ENCODE assay signal across 12 mouse cellular contexts in genomic region chr19:24160460-24160859, GRCm38 (mm10).
DNase-seq lines count a peak whose midpoint lies in the region; ATAC-seq lines count a peak whose summit lies in the region.
"Had no signal": no experiment of that assay in that cellular context is flagged by ENCODE, and none has a peak within 500 bp of the region (broad histone marks: within the 10 kb centered on the region; RNA-seq: fewer than 3 reads in every experiment).

No protein-coding gene starts in this region.

- no peak for DNase-seq in heart, adult 11 months
- peak; percentile 34 for DNase-seq in ZHBTc4 (ENCODE audit: low read depth, low spot score)
- peak; percentile 38 for DNase-seq in hindbrain, embryonic 10.5 days (ENCODE audit: low spot score)
- no peak for DNase-seq in spleen, postnatal 4 days (ENCODE audit: low spot score in 2 of 2)
- DNase-seq in adrenal gland, adult (ENCODE audit: inconsistent age in 2 of 2, low spot score in 1 of 2) = no peak
- DNase-seq: B cell, adult 2 months; cerebellum, adult 9-11 months; kidney, postnatal 4 days; right cerebral cortex, adult 18-20 months had no signal

- H3K36me3 ChIP-seq in heart, embryonic 12.5 days = no peaks in the 10 kb centered on the region
- H3K36me3 ChIP-seq in hindbrain, embryonic 10.5 days = no peaks in the 10 kb centered on the region
- no peaks in the 10 kb centered on the region for H3K36me3 ChIP-seq in midbrain, embryonic 16.5 days (ENCODE audit: control insufficient read depth, insufficient read depth, low read length)

- H3K9ac ChIP-seq in heart, embryonic 12.5 days = no peak overlapping the region
- no peak overlapping the region for H3K9ac ChIP-seq in midbrain, embryonic 16.5 days (ENCODE audit: low read depth, low read length)

- peak overlapping the region; percentile 6; the same call in 1 of the 2 replicates for H3K4me2 ChIP-seq in heart, embryonic 12.5 days
- no peak overlapping the region for H3K4me2 ChIP-seq in midbrain, embryonic 16.5 days (ENCODE audit: low read length)

- WGBS in heart, embryonic 12.5 days = 55% methylated on average over 8 of the region's 8 CpGs
- 27% methylated on average over 8 of the region's 8 CpGs for WGBS in hindbrain, embryonic 10.5 days
- 13% methylated on average over 8 of the region's 8 CpGs for WGBS in midbrain, embryonic 16.5 days

- peak overlapping the region; percentile 26 for H3K27ac ChIP-seq in heart, embryonic 12.5 days (ENCODE audit: poor library complexity, severe bottlenecking)
- H3K27ac ChIP-seq in hindbrain, embryonic 10.5 days = peak overlapping the region; percentile 66
- no peak overlapping the region for H3K27ac ChIP-seq in midbrain, embryonic 16.5 days (ENCODE audit: low read length)

- H3K27me3 ChIP-seq in heart, embryonic 12.5 days (replicated peaks) = no peaks in the 10 kb centered on the region
- H3K27me3 ChIP-seq in hindbrain, embryonic 10.5 days (ENCODE audit: insufficient read depth, poor library complexity, severe bottlenecking) = no peaks in the 10 kb centered on the region
- H3K27me3 ChIP-seq in midbrain, embryonic 16.5 days (ENCODE audit: control insufficient read depth, insufficient read depth, low read depth, low read length) = no peaks in the 10 kb centered on the region

- no peak for ATAC-seq in heart, embryonic 12.5 days (ENCODE audit: insufficient number of reproducible peaks, low FRiP score)
- peak; percentile 62 for ATAC-seq in midbrain, embryonic 16.5 days
- no peak for ATAC-seq in erythroblast, adult 5-6 weeks (replicated peaks; ENCODE audit: low FRiP score, poor library complexity, severe bottlenecking)

- no peaks in the 10 kb centered on the region for H3K9me3 ChIP-seq in heart, embryonic 12.5 days (replicated peaks)
- no peaks in the 10 kb centered on the region for H3K9me3 ChIP-seq in hindbrain, embryonic 10.5 days
- no peaks in the 10 kb centered on the region for H3K9me3 ChIP-seq in midbrain, embryonic 16.5 days (replicated peaks; ENCODE audit: control insufficient read depth, low read length, poor library complexity, severe bottlenecking)

- peaks cover 36% of the 10 kb centered on the region for H3K4me1 ChIP-seq in heart, embryonic 12.5 days (replicated peaks)
- H3K4me1 ChIP-seq in hindbrain, embryonic 10.5 days (replicated peaks) = peaks cover 40% of the 10 kb centered on the region
- H3K4me1 ChIP-seq in midbrain, embryonic 16.5 days (ENCODE audit: control insufficient read depth, insufficient read depth, low read length) = peaks cover 2% of the 10 kb centered on the region

- H3K4me3 ChIP-seq in heart, embryonic 12.5 days = no peak overlapping the region
- no peak overlapping the region for H3K4me3 ChIP-seq in hindbrain, embryonic 10.5 days
- no peak overlapping the region for H3K4me3 ChIP-seq in midbrain, embryonic 16.5 days (ENCODE audit: low read depth, low read length)

Comparison
In these comparisons a context has a peak if more than half of its experiments do, and no peak if none do; other contexts are left out.
1. DNase-seq: peak in ZHBTc4 (single experiment) and hindbrain, embryonic 10.5 days (single experiment); none in heart, adult 11 months (single experiment), spleen, postnatal 4 days (0 of 2) and adrenal gland, adult (0 of 2).